Mouse (Mus musculus) G1E (cell line): ENCODE results near the gene Pou3f3.

Experiments used
- CTCF ChIP-seq: IDR thresholded peaks from 2 replicates; pipeline ENCODE4 v1.5.1; 2012; ENCODE audit warnings: low read depth, low read length, inconsistent platforms, mixed read lengths
- TAL1 ChIP-seq: conservative IDR thresholded peaks from 2 replicates; pipeline ENCODE4 v1.6.1; 2012; ENCODE audit warnings: low read depth, low read length, inconsistent platforms, mixed read lengths

- TF ChIP-seq CTCF (no peak), TAL1 (no peak)
These were observed 31.6 kb downstream of the Pou3f3 start for GRCm38 (mm10) chr1:42727161-42727560.
